Comparison of ENCODE assay signal across 31 mouse cellular contexts in the genomic region with DNA sequence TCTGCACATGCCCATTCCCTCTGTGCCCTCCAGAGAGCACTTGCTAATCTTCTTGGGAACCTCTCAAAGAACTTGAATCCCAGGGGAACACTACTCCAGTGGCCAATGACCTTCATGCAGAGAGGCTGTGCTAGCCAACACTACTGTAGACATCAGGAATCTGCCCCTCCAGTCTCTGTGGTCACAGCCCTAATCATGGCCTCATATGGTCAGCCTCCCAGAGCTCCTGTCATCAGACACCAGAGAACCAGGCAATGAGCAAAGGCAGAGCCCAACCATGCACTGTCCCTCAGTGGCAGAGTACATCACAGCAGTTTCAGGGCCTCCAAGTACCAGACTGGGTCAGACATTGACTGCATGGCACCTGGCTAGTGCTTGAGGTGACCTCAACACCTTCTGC. TPM values are rescaled to one million over a fixed set of nuclear protein-coding genes. Genes with fewer than 3 reads are reported as not detected.
DNase-seq lines count a peak whose midpoint lies in the region; ATAC-seq and TF ChIP-seq lines count a peak whose summit lies in the region.
"Had no signal": no experiment of that assay in that cellular context is flagged by ENCODE, and none has a peak within 500 bp of the region (broad histone marks: within the 10 kb centered on the region; RNA-seq: fewer than 3 reads in every experiment).

No protein-coding gene starts in this region.

- TF ChIP-seq POLR2A in liver, adult 2 months (IDR thresholded peaks at IDR 0.05; ENCODE audit: extremely low read depth, insufficient read depth, low read length), result no peak

- 0 out of 2 replicates have a peak, but pooled peaks have one; percentile 28 for ATAC-seq in heart, embryonic 11.5 days (replicated peaks; ENCODE audit: insufficient number of reproducible peaks, low FRiP score, low TSS enrichment)
- no peak for ATAC-seq in liver, embryonic 11.5 days (replicated peaks; ENCODE audit: low FRiP score)
- no peak for ATAC-seq in megakaryocyte progenitor cell, adult 5-6 weeks (replicated peaks; ENCODE audit: poor library complexity)
- no peak for ATAC-seq in forebrain, embryonic 15.5 days (replicated peaks)
- ATAC-seq: CD4-positive, CD25-positive, alpha-beta regulatory T cell, adult 4 months; forebrain, embryonic 14.5 days; inflammation-experienced regulatory T-cells, adult 6 months; lung, postnatal 0 days; midbrain, embryonic 13.5 days had no signal

- no peaks in the 10 kb centered on the region for H3K79me2 ChIP-seq in liver, adult 2 months (ENCODE audit: control insufficient read depth, insufficient read depth, low read length)

- no peak overlapping the region for H3K4me2 ChIP-seq in heart, embryonic 11.5 days
- no peak overlapping the region for H3K4me2 ChIP-seq in liver, embryonic 11.5 days
- no peak overlapping the region for H3K4me2 ChIP-seq in forebrain, embryonic 15.5 days (replicated peaks)
- H3K4me2 ChIP-seq: embryonic facial prominence, embryonic 12.5 days; hindbrain, embryonic 15.5 days; limb, embryonic 13.5 days; liver, embryonic 13.5 days; midbrain, embryonic 13.5 days; neural tube, embryonic 13.5 days; stomach, embryonic 15.5 days had no signal

- H3K4me3 ChIP-seq in heart, embryonic 11.5 days (ENCODE audit: low read depth, low read length), result no peak overlapping the region
- no peak overlapping the region for H3K4me3 ChIP-seq in liver, adult 2 months (ENCODE audit: insufficient read depth, low read depth, low read length)
- H3K4me3 ChIP-seq in liver, embryonic 11.5 days (ENCODE audit: low read depth, low read length), result no peak overlapping the region
- no peak overlapping the region for H3K4me3 ChIP-seq in limb, embryonic 10.5 days
- no peak overlapping the region for H3K4me3 ChIP-seq in forebrain, embryonic 15.5 days
- H3K4me3 ChIP-seq: embryonic facial prominence, embryonic 12.5 days; gastrocnemius, adult 2 months; hindbrain, embryonic 10.5 days; hindbrain, embryonic 15.5 days; limb, embryonic 13.5 days; liver, embryonic 13.5 days; midbrain, embryonic 13.5 days; neural tube, embryonic 13.5 days; stomach, embryonic 15.5 days had no signal

- 0 out of 2 replicates have a peak, but pooled peaks cover 2% of the 10 kb centered on the region for H3K4me1 ChIP-seq in heart, embryonic 11.5 days (ENCODE audit: control insufficient read depth, insufficient read depth, low read length)
- no peaks in the 10 kb centered on the region for H3K4me1 ChIP-seq in liver, adult 2 months (ENCODE audit: control insufficient read depth, insufficient read depth, low read length)
- no peaks in the 10 kb centered on the region for H3K4me1 ChIP-seq in liver, embryonic 11.5 days (replicated peaks; ENCODE audit: control insufficient read depth, insufficient read depth, low read length)
- H3K4me1 ChIP-seq in limb, embryonic 10.5 days, result peaks cover 68% of the 10 kb centered on the region
- 0 out of 2 replicates have a peak, but pooled peaks cover 13% of the 10 kb centered on the region for H3K4me1 ChIP-seq in forebrain, embryonic 15.5 days
- H3K4me1 ChIP-seq: stomach, embryonic 15.5 days had no signal

- H3K36me3 ChIP-seq in heart, embryonic 11.5 days (ENCODE audit: control insufficient read depth, insufficient read depth, low read length), result no peaks in the 10 kb centered on the region
- H3K36me3 ChIP-seq in liver, adult 2 months (ENCODE audit: control insufficient read depth, insufficient read depth, low read length), result no peaks in the 10 kb centered on the region
- no peaks in the 10 kb centered on the region for H3K36me3 ChIP-seq in liver, embryonic 11.5 days (ENCODE audit: control insufficient read depth, insufficient read depth, low read length)
- H3K36me3 ChIP-seq in limb, embryonic 10.5 days, result peaks cover 65% of the 10 kb centered on the region
- H3K36me3 ChIP-seq in forebrain, embryonic 15.5 days, result no peaks in the 10 kb centered on the region
- H3K36me3 ChIP-seq: hindbrain, embryonic 15.5 days; liver, embryonic 13.5 days; midbrain, embryonic 13.5 days; neural tube, embryonic 13.5 days; stomach, embryonic 15.5 days had no signal

- no peak for TF ChIP-seq CTCF in liver, adult 2 months (IDR thresholded peaks at IDR 0.05; ENCODE audit: low read depth, low read length)

- intact Hi-C loops in heart, postnatal 36 days (cut with DNase I), result no loop called here

- no peak overlapping the region for H3K9ac ChIP-seq in heart, embryonic 11.5 days (ENCODE audit: low read depth, low read length)
- H3K9ac ChIP-seq in liver, adult 2 months (ENCODE audit: low read depth, low read length), result no peak overlapping the region
- no peak overlapping the region for H3K9ac ChIP-seq in liver, embryonic 11.5 days (ENCODE audit: low read depth, low read length)
- no peak overlapping the region for H3K9ac ChIP-seq in forebrain, embryonic 15.5 days (replicated peaks)
- H3K9ac ChIP-seq: embryonic facial prominence, embryonic 12.5 days; hindbrain, embryonic 15.5 days; limb, embryonic 13.5 days; liver, embryonic 13.5 days; midbrain, embryonic 13.5 days; neural tube, embryonic 13.5 days; stomach, embryonic 15.5 days had no signal

- DNase-seq in heart, postnatal 36 days, result no peak
- DNase-seq in liver, adult 2 months (ENCODE audit: extremely low read depth, low read depth, low spot score), result peak; percentile 12
- DNase-seq in liver, embryonic 11.5 days (ENCODE audit: low spot score), result no peak
- no peak for DNase-seq in limb, embryonic 10.5 days (ENCODE audit: low spot score)
- DNase-seq: adrenal gland, postnatal 25 days; cerebellum, adult 11-12 months; cerebellum, adult 9-11 months; embryo, embryonic 11 days; gastrocnemius, adult 2 months; gastrocnemius, postnatal 36 days; kidney, adult 11 months; kidney, postnatal 25 days; liver, embryonic 13.5 days; lung, adult 18-20 months; lung, postnatal 4 days; thymus, postnatal 36 days had no signal

- H3K9me3 ChIP-seq in heart, embryonic 11.5 days (replicated peaks; ENCODE audit: control insufficient read depth, low read length), result no peaks in the 10 kb centered on the region
- H3K9me3 ChIP-seq in liver, embryonic 11.5 days (ENCODE audit: control insufficient read depth, low read length), result no peaks in the 10 kb centered on the region
- no peaks in the 10 kb centered on the region for H3K9me3 ChIP-seq in limb, embryonic 10.5 days (replicated peaks)
- no peaks in the 10 kb centered on the region for H3K9me3 ChIP-seq in forebrain, embryonic 15.5 days
- H3K9me3 ChIP-seq: embryonic facial prominence, embryonic 12.5 days; hindbrain, embryonic 10.5 days; hindbrain, embryonic 15.5 days; limb, embryonic 13.5 days; liver, embryonic 13.5 days; midbrain, embryonic 13.5 days; neural tube, embryonic 13.5 days; stomach, embryonic 15.5 days had no signal

- peaks cover 26% of the 10 kb centered on the region for H3K27me3 ChIP-seq in heart, embryonic 11.5 days (ENCODE audit: control insufficient read depth, insufficient read depth, low read length)
- H3K27me3 ChIP-seq in liver, adult 2 months (ENCODE audit: control insufficient read depth, insufficient read depth, low read length), result peaks cover 5% of the 10 kb centered on the region; the same call in 1 of the 2 replicates
- peaks cover 32% of the 10 kb centered on the region for H3K27me3 ChIP-seq in liver, embryonic 11.5 days (replicated peaks; ENCODE audit: control insufficient read depth, insufficient read depth, low read length)
- peaks cover 18% of the 10 kb centered on the region for H3K27me3 ChIP-seq in limb, embryonic 10.5 days (ENCODE audit: low read depth, poor library complexity, severe bottlenecking)
- H3K27me3 ChIP-seq in forebrain, embryonic 15.5 days, result peaks cover 13% of the 10 kb centered on the region

- no peak overlapping the region; the same call in 1 of the 2 replicates for H3K27ac ChIP-seq in heart, embryonic 11.5 days (ENCODE audit: low read depth, low read length)
- no peak overlapping the region for H3K27ac ChIP-seq in liver, adult 2 months (replicated peaks; ENCODE audit: insufficient read depth, low read depth, low read length)
- H3K27ac ChIP-seq in liver, embryonic 11.5 days (ENCODE audit: low read depth, low read length), result no peak overlapping the region
- 0 out of 2 replicates have a peak overlapping the region, but pooled peaks have one; percentile 37 for H3K27ac ChIP-seq in limb, embryonic 10.5 days
- no peak overlapping the region for H3K27ac ChIP-seq in forebrain, embryonic 15.5 days (replicated peaks)
- H3K27ac ChIP-seq: embryonic facial prominence, embryonic 12.5 days; gastrocnemius, adult 2 months; hindbrain, embryonic 10.5 days; hindbrain, embryonic 15.5 days; limb, embryonic 13.5 days; liver, embryonic 13.5 days; midbrain, embryonic 13.5 days; neural tube, embryonic 13.5 days; stomach, embryonic 15.5 days had no signal

RNA-seq across cellular contexts. Expression of gene Nkd2, which starts 4.7 kb away (rescaled TPM):
- polyA plus RNA-seq in heart, embryonic 11.5 days (2014; fragmentation: Nextera tagmentation; extraction: Ambion mirVana), result 2.3 and 2.4 TPM in 2 replicates
- total RNA-seq in heart, postnatal 36 days (2021), result under 1 TPM; 0.70 to 0.78 TPM
- 0.09 and 0.34 TPM in 2 replicates for total RNA-seq in liver, adult 2 months (2014; rRNA removed)
- polyA plus RNA-seq in liver, adult 2 months (2012; rRNA removed), result 0.34 and 0.83 TPM in 2 replicates
- polyA plus RNA-seq in liver, embryonic 11.5 days (2014; fragmentation: Nextera tagmentation; extraction: Ambion mirVana), result 0.81 and 1.4 TPM in 2 replicates
- 43.2 and 57.4 TPM in 2 replicates for polyA plus RNA-seq in limb, embryonic 10.5 days (2016; fragmentation: Nextera tagmentation; extraction: Ambion mirVana)
- not detected in 2 replicates for total RNA-seq in megakaryocyte progenitor cell, adult 5-6 weeks (2015)
- total RNA-seq in megakaryocyte progenitor cell, adult 5-6 weeks (2017), result not detected in 2 replicates
- polyA plus RNA-seq in forebrain, embryonic 15.5 days (2015; fragmentation: Nextera tagmentation; extraction: Ambion mirVana), result 7.4 and 8.1 TPM in 2 replicates
- total RNA-seq: megakaryocyte-erythroid progenitor cell, adult 5-6 weeks had no signal
